Mouse (Mus musculus) limb, embryonic 14.5 days (tissue): ENCODE measurements around the gene C2cd5. TPM values are rescaled to one million over a fixed set of nuclear protein-coding genes. Genes with fewer than 3 reads are reported as not detected.

Experiments used
- ATAC-seq: fragments of 200-750 bp; cut with Nextera tagmentation; 2 replicates; pipeline ENCODE4 v1.8.0; 2017; ENCODE audit warnings: low read depth, moderate number of reproducible peaks, moderate TSS enrichment; ENCODE audit not compliant: low FRiP score
- DNase-seq: peaks from one replicate; pipeline ENCODE4 v3.0.0-alpha.2; 2015; ENCODE audit warnings: low spot score
- H3K27ac ChIP-seq: fragments of 300-500 bp; sonication (generic); replicated peaks from 2 replicates; pipeline ENCODE4 v1.5.1; 2014; ENCODE audit warnings: low read depth, mild to moderate bottlenecking, low read length, moderate library complexity, mixed read lengths
- H3K27me3 ChIP-seq: fragments of 300-500 bp; sonication (generic); 2 replicates; pipeline ENCODE4 v1.6.1; 2014; ENCODE audit warnings: low read length, mixed read lengths; ENCODE audit not compliant: control insufficient read depth, insufficient read depth
- H3K36me3 ChIP-seq: fragments of 300-500 bp; sonication (generic); 2 replicates; pipeline ENCODE4 v1.6.1; 2014; ENCODE audit warnings: mild to moderate bottlenecking, low read length, moderate library complexity, mixed read lengths; ENCODE audit not compliant: control insufficient read depth, insufficient read depth
- H3K4me1 ChIP-seq: fragments of 300-500 bp; sonication (generic); 2 replicates; pipeline ENCODE4 v1.6.1; 2014; ENCODE audit warnings: antibody characterized with exemption, low read length, mixed read lengths; ENCODE audit not compliant: control insufficient read depth, insufficient read depth
- H3K4me2 ChIP-seq: fragments of 300-500 bp; sonication (generic); replicated peaks from 2 replicates; pipeline ENCODE4 v1.6.1; 2014; ENCODE audit warnings: low read depth, mild to moderate bottlenecking, low read length, moderate library complexity; ENCODE audit not compliant: severe bottlenecking
- H3K4me3 ChIP-seq: fragments of 300-500 bp; sonication (generic); replicated peaks from 2 replicates; pipeline ENCODE4 v1.5.1; 2014; ENCODE audit warnings: low read length
- H3K9ac ChIP-seq: fragments of 300-500 bp; sonication (generic); 2 replicates; pipeline ENCODE4 v1.6.1; 2014; ENCODE audit warnings: mild to moderate bottlenecking, low read depth, low read length, moderate library complexity; ENCODE audit not compliant: severe bottlenecking
- H3K9me3 ChIP-seq: fragments of 300-500 bp; sonication (generic); 2 replicates; pipeline ENCODE4 v1.6.1; 2016; ENCODE audit warnings: low read length; ENCODE audit not compliant: control insufficient read depth
- POLR2A ChIP-seq: fragments of 200-500 bp; IDR thresholded peaks from 2 replicates; pipeline ENCODE4 v1.8.0; 2012; ENCODE audit warnings: inconsistent platforms, mild to moderate bottlenecking, moderate library complexity, borderline replicate concordance; ENCODE audit not compliant: insufficient read depth, insufficient read length; ENCODE audit errors: extremely low read depth
- WGBS: fragments of 180-500 bp; shearing (Covaris S2); extraction: QIAGEN DNeasy Blood & Tissue Kit; methylation state at CpG from one replicate; pipeline ENCODE4 v1.1.7; 2014; 5-methylcytosine and 5-hydroxymethylcytosine counted together
- polyA plus RNA-seq, 2 experiments: library from polyadenylated mRNA; depleted of rRNA in 1 of 2; stranded (reverse) in 1 of 2; unstranded in 1 of 2; fragments of >200 nt; fragmentation: Nextera tagmentation in 1 of 2; extraction: Ambion mirVana in 1 of 2; gene quantifications; 2 replicates each; pipeline versions ENCODE4 v1.2.1 to v1.2.3; 2012 to 2014

Gene C2cd5
- polyA plus RNA-seq, 2 experiments, result 23.1 to 38.8 TPM

DNA sequence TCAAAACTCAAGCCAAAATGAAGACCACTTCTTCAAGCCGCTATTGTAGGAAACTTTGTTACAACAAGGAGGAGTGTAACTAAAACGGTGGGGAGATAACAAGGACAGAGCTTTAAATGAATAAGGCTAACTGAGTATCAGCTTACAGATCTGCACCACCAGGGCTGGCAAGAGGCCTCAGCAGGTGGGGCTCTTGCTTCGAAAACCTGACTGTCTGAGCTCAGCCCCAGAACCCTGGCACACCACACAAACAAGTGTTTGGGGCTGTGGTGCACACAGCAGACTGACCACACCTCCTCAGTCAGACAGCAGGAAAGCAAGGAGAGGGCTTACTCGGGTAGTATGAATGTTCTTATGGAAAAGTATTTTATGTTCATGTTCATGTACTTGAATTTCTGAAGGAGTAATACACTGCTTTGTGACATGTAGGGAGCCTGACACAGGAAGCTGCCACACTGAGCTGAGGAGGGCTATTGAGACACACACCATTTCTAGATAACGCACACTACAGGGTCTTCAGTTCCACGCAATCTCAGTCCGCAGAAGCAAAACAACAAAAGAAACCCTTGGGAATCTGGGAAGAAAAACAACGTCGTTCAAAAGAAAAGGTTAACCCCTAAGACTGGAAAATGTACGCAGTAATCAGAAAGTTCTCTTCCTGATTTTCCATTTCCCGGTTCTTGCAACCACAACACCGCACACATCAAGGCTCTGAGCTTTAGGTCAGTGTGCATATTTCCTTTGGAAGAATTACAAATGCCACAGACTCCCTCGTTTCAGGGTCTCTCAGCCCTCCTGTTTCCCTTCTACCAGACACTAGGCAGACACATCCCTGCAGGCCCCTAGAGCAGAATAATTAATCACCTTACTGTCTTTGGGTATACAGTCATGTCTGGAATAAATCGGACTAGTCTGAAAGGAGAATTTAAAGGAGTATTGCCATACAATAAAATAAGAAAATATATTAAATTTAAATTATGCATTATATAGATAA, 105.9 kb downstream of the C2cd5 start:
- Histone ChIP-seq H3K36me3 (no peaks in the 10 kb centered on the region), H3K4me2 (0 out of 2 replicates have a peak overlapping the region, but pooled peaks have one; percentile 8)
- no peak for DNase-seq

DNA sequence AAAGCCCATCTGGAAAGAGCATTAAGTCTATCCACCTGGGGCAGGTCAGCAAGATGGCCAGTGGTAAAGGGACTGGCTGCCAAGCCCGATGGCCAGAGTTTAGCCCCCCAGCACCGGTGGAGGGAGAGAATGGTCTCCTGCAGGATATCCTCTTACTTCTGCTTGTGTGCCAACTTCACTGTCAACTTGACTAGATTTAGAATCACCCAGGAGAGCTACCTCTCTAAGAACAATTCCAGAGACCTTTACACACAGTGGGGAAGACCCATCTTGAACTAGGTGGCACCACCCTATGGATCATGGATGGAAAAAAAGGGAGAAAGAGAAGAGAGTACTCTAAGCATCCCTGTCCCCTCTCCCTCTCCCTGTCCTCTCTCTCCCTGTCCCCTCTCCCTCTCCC, 107.0 kb downstream of the C2cd5 start:
- Histone ChIP-seq H3K4me3 (no peak overlapping the region), H3K9ac (no peak overlapping the region), H3K9me3 (no peaks in the 10 kb centered on the region), H3K27me3 (no peaks in the 10 kb centered on the region), H3K27ac (no peak overlapping the region), H3K36me3 (no peaks in the 10 kb centered on the region), H3K4me1 (peaks cover 4% of the 10 kb centered on the region), H3K4me2 (no peak overlapping the region)
- ATAC-seq (no peak), DNase-seq (no peak)
- WGBS, result 66% methylated on average over 2 of the region's 2 CpGs
- TF ChIP-seq POLR2A, result no peak

More for the DNA sequence above, 105.9 kb downstream of the C2cd5 start:
- Histone ChIP-seq H3K4me1 (peaks cover 4% of the 10 kb centered on the region), H3K9ac (peak overlapping the region; percentile 7; the same call in 1 of the 2 replicates), H3K27me3 (no peaks in the 10 kb centered on the region), H3K4me3 (no peak overlapping the region), H3K9me3 (no peaks in the 10 kb centered on the region), H3K27ac (no peak overlapping the region)
- 26% methylated on average over 14 of the region's 14 CpGs for WGBS
- no peak for TF ChIP-seq POLR2A
- ATAC-seq, result peak; percentile 25; the same call in 1 of the 2 replicates

DNA sequence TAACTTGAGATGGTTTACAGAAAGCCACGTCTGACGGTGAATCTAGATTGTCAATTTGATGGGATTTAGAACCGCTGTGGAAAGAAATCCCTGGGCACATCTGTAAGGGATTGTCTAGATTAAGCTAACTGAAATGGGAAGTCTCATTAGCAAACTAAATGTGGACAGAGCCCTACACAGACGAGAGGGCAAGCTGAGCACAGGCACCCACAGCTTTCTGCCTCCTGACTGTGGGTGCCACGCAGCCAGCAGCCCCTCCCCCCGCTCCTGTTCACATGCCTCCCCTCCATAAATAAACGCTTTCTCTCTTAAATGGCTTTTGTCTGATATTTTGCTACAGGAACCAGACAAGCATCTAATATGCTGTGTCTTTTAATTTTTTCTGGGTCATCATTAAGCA, 107.8 kb downstream of the C2cd5 start:
- no peak for TF ChIP-seq POLR2A
- no peak for DNase-seq

DNA sequence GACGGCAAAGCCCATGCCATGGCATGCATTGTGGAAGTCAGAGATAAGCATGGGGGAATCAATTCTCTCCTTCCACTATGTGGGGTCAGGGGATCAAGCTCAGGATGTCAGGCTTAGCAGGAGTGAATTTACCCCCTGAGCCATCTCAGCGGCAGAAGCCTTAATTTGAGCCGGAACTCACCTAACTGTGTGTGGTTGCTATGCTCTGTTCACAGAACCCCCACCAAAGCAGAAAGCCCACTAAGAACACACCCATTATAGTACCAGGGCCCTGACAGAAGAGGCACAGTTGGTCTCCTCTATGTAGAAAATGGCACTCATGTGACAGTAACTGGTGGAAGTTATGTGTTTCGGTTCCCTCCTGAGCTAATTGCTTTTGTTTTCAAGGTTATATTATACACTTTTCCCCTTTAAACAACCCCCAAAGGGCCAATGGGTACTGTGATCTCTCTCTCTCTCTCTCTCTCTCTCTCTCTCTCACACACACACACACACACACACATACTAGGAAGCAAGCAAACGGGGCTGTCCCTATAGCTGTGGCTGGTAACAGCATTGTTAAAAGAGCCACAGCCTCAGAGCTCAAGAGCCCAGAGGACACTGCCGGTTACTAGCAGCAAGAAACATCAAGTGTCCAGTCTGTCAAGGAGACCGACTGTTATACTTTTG, 108.4 kb downstream of the C2cd5 start:
- Histone ChIP-seq H3K36me3 (no peaks in the 10 kb centered on the region), H3K4me2 (no peak overlapping the region), H3K9me3 (no peaks in the 10 kb centered on the region), H3K9ac (no peak overlapping the region), H3K27ac (no peak overlapping the region), H3K4me1 (peaks cover 4% of the 10 kb centered on the region), H3K27me3 (no peaks in the 10 kb centered on the region), H3K4me3 (no peak overlapping the region)
- no peak for TF ChIP-seq POLR2A
- ATAC-seq (no peak), DNase-seq (no peak)
- 40% methylated on average over 7 of the region's 7 CpGs for WGBS

More for the DNA sequence above, 107.8 kb downstream of the C2cd5 start:
- no peak for ATAC-seq
- Histone ChIP-seq H3K27ac (no peak overlapping the region), H3K9me3 (no peaks in the 10 kb centered on the region), H3K27me3 (no peaks in the 10 kb centered on the region), H3K4me1 (peaks cover 4% of the 10 kb centered on the region), H3K4me3 (no peak overlapping the region), H3K9ac (no peak overlapping the region), H3K36me3 (no peaks in the 10 kb centered on the region), H3K4me2 (no peak overlapping the region)
- 45% methylated on average over 7 of the region's 7 CpGs for WGBS

DNA sequence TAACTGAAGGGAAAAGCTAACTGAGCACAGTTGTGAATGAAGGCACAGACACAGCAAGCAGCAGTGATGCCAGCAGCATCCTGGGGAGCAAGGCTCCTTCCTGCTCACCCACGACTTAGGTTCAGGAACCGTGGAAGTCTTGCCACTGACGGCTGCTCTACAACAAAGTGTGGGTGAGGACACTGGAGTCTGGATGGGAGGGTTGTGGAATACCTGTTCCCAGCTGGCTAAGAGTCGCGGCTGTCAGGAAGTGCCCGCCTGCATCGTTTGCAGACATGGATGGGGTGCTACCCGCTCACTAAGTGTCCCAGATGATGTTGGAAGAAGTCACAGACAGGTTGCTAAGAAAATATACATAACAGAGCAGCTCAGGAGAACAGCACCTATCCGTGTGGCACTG, 109.4 kb downstream of the C2cd5 start:
- WGBS, result 74% methylated on average over 9 of the region's 9 CpGs
- DNase-seq, result no peak
- peaks cover 4% of the 10 kb centered on the region for H3K4me1 ChIP-seq
- H3K4me2 ChIP-seq, result no peak overlapping the region
- no peak overlapping the region for H3K4me3 ChIP-seq
- H3K27ac ChIP-seq, result no peak overlapping the region
- TF ChIP-seq POLR2A, result no peak
- no peak for ATAC-seq
- no peaks in the 10 kb centered on the region for H3K36me3 ChIP-seq
- H3K27me3 ChIP-seq, result no peaks in the 10 kb centered on the region
- no peaks in the 10 kb centered on the region for H3K9me3 ChIP-seq
- no peak overlapping the region for H3K9ac ChIP-seq
